Mouse (Mus musculus) macrophage (primary cell): ENCODE results near the gene Rasl10a. TPM values are rescaled to one million over a fixed set of nuclear protein-coding genes. Genes with fewer than 3 reads are reported as not detected.

Source experiments
- H3K27ac ChIP-seq: fragments of 350-480 bp; formaldehyde crosslinking; 2 replicates; pipeline ENCODE4 v1.9.0; 2021
- H3K36me3 ChIP-seq: fragments of 350-480 bp; formaldehyde crosslinking; 2 replicates; pipeline ENCODE4 v1.9.0; 2021; ENCODE audit errors: inconsistent target
- H3K4me3 ChIP-seq: fragments of 350-480 bp; formaldehyde crosslinking; 2 replicates; pipeline ENCODE4 v1.9.0; 2021; ENCODE audit errors: inconsistent target
- H3K79me2 ChIP-seq: fragments of 350-480 bp; formaldehyde crosslinking; 2 replicates; pipeline ENCODE4 v1.9.0; 2021; ENCODE audit errors: inconsistent target
- WGBS: methylation state at CpG from one replicate; pipeline ENCODE4 v1.1.7; 2026; ENCODE audit warnings: inconsistent platforms; ENCODE audit not compliant: missing documents; 5-methylcytosine and 5-hydroxymethylcytosine counted together
- polyA plus RNA-seq: library from polyadenylated mRNA; stranded (reverse); fragments of 250-400 nt; gene quantifications from 3 replicates; pipeline ENCODE4 v1.2.4, GENCODE M21; 2018; ENCODE audit warnings: inconsistent platforms

The Rasl10a gene
- polyA plus RNA-seq, 1 experiment from 2014 or later: not detected

GRCm38 (mm10) chr11:5037146-5037854, 20.6 kb upstream of the Rasl10a start:
- H3K4me3 ChIP-seq: no peak overlapping the region
- peaks cover 100% of the 10 kb centered on the region for H3K36me3 ChIP-seq
- no peaks in the 10 kb centered on the region for H3K79me2 ChIP-seq
- no peak overlapping the region for H3K27ac ChIP-seq
- 93% methylated on average over 8 of the region's 8 CpGs for WGBS

GRCm38 (mm10) chr11:5040585-5040984, 17.3 kb upstream of the Rasl10a start:
- H3K4me3 ChIP-seq: no peak overlapping the region
- H3K36me3 ChIP-seq: peaks cover 67% of the 10 kb centered on the region
- H3K27ac ChIP-seq: no peak overlapping the region
- H3K79me2 ChIP-seq: no peaks in the 10 kb centered on the region
- 98% methylated on average over 5 of the region's 5 CpGs for WGBS

- Histone ChIP-seq H3K27ac (no peak overlapping the region), H3K79me2 (no peaks in the 10 kb centered on the region), H3K36me3 (peaks cover 60% of the 10 kb centered on the region), H3K4me3 (no peak overlapping the region)
- 95% methylated on average over 18 of the region's 18 CpGs for WGBS
Observed at GRCm38 (mm10) chr11:5041144-5041780, 16.7 kb upstream of the Rasl10a start.

- 64% methylated on average over 8 of the region's 8 CpGs for WGBS
- no peak overlapping the region for H3K4me3 ChIP-seq
- H3K27ac ChIP-seq: no peak overlapping the region
- H3K79me2 ChIP-seq: no peaks in the 10 kb centered on the region
- peaks cover 45% of the 10 kb centered on the region for H3K36me3 ChIP-seq
Observed at GRCm38 (mm10) chr11:5042645-5043381, 15.1 kb upstream of the Rasl10a start.

GRCm38 (mm10) chr11:5046321-5046926, 11.5 kb upstream of the Rasl10a start:
- Histone ChIP-seq H3K79me2 (no peaks in the 10 kb centered on the region), H3K4me3 (no peak overlapping the region), H3K27ac (no peak overlapping the region), H3K36me3 (peaks cover 9% of the 10 kb centered on the region; the same call in 1 of the 2 replicates)
- WGBS: 65% methylated on average over 12 of the region's 12 CpGs

- H3K27ac ChIP-seq: no peak overlapping the region
- 85% methylated on average over 10 of the region's 10 CpGs for WGBS
- H3K36me3 ChIP-seq: no peaks in the 10 kb centered on the region
- H3K79me2 ChIP-seq: no peaks in the 10 kb centered on the region
- no peak overlapping the region for H3K4me3 ChIP-seq
Observed at GRCm38 (mm10) chr11:5051629-5052028, 6.3 kb upstream of the Rasl10a start.

GRCm38 (mm10) chr11:5052200-5052854, 5.6 kb upstream of the Rasl10a start:
- no peaks in the 10 kb centered on the region for H3K79me2 ChIP-seq
- no peaks in the 10 kb centered on the region for H3K36me3 ChIP-seq
- 87% methylated on average over 10 of the region's 10 CpGs for WGBS
- no peak overlapping the region for H3K27ac ChIP-seq
- H3K4me3 ChIP-seq: no peak overlapping the region

- H3K27ac ChIP-seq: no peak overlapping the region
- H3K4me3 ChIP-seq: no peak overlapping the region
- H3K79me2 ChIP-seq: no peaks in the 10 kb centered on the region
- H3K36me3 ChIP-seq: no peaks in the 10 kb centered on the region
- 88% methylated on average over 10 of the region's 14 CpGs for WGBS
Observed at GRCm38 (mm10) chr11:5054151-5054550, 3.8 kb upstream of the Rasl10a start.

GRCm38 (mm10) chr11:5054874-5055273, 3.1 kb upstream of the Rasl10a start:
- no peak overlapping the region for H3K4me3 ChIP-seq
- 89% methylated on average over 6 of the region's 6 CpGs for WGBS
- H3K27ac ChIP-seq: no peak overlapping the region
- H3K79me2 ChIP-seq: no peaks in the 10 kb centered on the region
- no peaks in the 10 kb centered on the region for H3K36me3 ChIP-seq

GRCm38 (mm10) chr11:5055945-5056938, 1.7 kb upstream of the Rasl10a start:
- H3K79me2 ChIP-seq: no peaks in the 10 kb centered on the region
- no peaks in the 10 kb centered on the region for H3K36me3 ChIP-seq
- no peak overlapping the region for H3K27ac ChIP-seq
- 64% methylated on average over 22 of the region's 23 CpGs for WGBS
- no peak overlapping the region for H3K4me3 ChIP-seq

- H3K79me2 ChIP-seq: no peaks in the 10 kb centered on the region
- 94% methylated on average over 8 of the region's 8 CpGs for WGBS
- H3K4me3 ChIP-seq: no peak overlapping the region
- H3K36me3 ChIP-seq: no peaks in the 10 kb centered on the region
- H3K27ac ChIP-seq: no peak overlapping the region
Observed at GRCm38 (mm10) chr11:5057064-5057463, 864 bp upstream of the Rasl10a start.

- Histone ChIP-seq H3K4me3 (no peak overlapping the region), H3K27ac (no peak overlapping the region), H3K36me3 (no peaks in the 10 kb centered on the region), H3K79me2 (no peaks in the 10 kb centered on the region; the same call in 1 of the 2 replicates)
- 47% methylated on average over 8 of the region's 8 CpGs for WGBS
Observed at GRCm38 (mm10) chr11:5057541-5057855, 430 bp upstream of the Rasl10a start.

GRCm38 (mm10) chr11:5058783-5059182, 855 bp downstream of the Rasl10a start:
- 39% methylated on average over 8 of the region's 9 CpGs for WGBS
- no peak overlapping the region for H3K4me3 ChIP-seq
- peaks cover 3% of the 10 kb centered on the region; the same call in 1 of the 2 replicates for H3K79me2 ChIP-seq
- H3K36me3 ChIP-seq: no peaks in the 10 kb centered on the region
- H3K27ac ChIP-seq: no peak overlapping the region
